In genomic region chr4:137164429-137164828, GRCm38 (mm10) we compare ENCODE assay signal across 8 mouse cellular contexts.
DNase-seq lines count a peak whose midpoint lies in the region; ATAC-seq and TF ChIP-seq lines count a peak whose summit lies in the region.

No protein-coding gene starts in this region.

- TF ChIP-seq POLR2A in cerebellum, adult 2 months (IDR thresholded peaks at IDR 0.05; ENCODE audit: borderline replicate concordance, insufficient read depth, low read length) = no peak

- ATAC-seq in G1E (ENCODE audit: extremely low read depth, insufficient number of reproducible peaks, low FRiP score, poor library complexity, severe bottlenecking) = no peak
- ATAC-seq in lung, embryonic 15.5 days (ENCODE audit: borderline replicate concordance, extremely low read depth, low FRiP score, low TSS enrichment) = peak; percentile 45; the same call in 1 of the 2 replicates

- 2% methylated on average over 12 of the region's 12 CpGs for WGBS in cerebellum, adult 2 months
- WGBS in lung, embryonic 15.5 days = 2% methylated on average over 12 of the region's 12 CpGs

- no peaks in the 10 kb centered on the region for H3K9me3 ChIP-seq in G1E (replicated peaks)
- no peaks in the 10 kb centered on the region for H3K9me3 ChIP-seq in lung, embryonic 15.5 days

- no peaks in the 10 kb centered on the region for H3K4me1 ChIP-seq in G1E (ENCODE audit: insufficient read depth, low read depth, low read length)
- peaks cover 2% of the 10 kb centered on the region; the same call in 1 of the 2 replicates for H3K4me1 ChIP-seq in cerebellum, adult 2 months (ENCODE audit: control insufficient read depth, insufficient read depth, low read length)
- H3K4me1 ChIP-seq in lung, embryonic 15.5 days = peaks cover 15% of the 10 kb centered on the region; the same call in 1 of the 2 replicates

- H3K27ac ChIP-seq in cerebellum, adult 2 months (ENCODE audit: insufficient read depth, low read length) = no peak overlapping the region
- peak overlapping the region; percentile 71 for H3K27ac ChIP-seq in lung, embryonic 15.5 days

- H3K36me3 ChIP-seq in G1E (replicated peaks) = no peaks in the 10 kb centered on the region
- H3K36me3 ChIP-seq in lung, embryonic 15.5 days = no peaks in the 10 kb centered on the region

- peak; percentile 61 for DNase-seq in G1E (ENCODE audit: low spot score)
- peak; percentile 86 to 93 for DNase-seq in cerebellum, adult 2 months
- peak; percentile 81 for DNase-seq in forelimb bud, embryonic 11.5 days (ENCODE audit: low read depth, low spot score)
- peak; percentile 82 for DNase-seq in heart, postnatal 4 days
- DNase-seq in layer of hippocampus, adult 8-10 months (ENCODE audit: low spot score in 2 of 2) = peak; percentile 52 to 81
- peak; percentile 73 for DNase-seq in ovary, postnatal 14 days (ENCODE audit: low spot score)
- peak; percentile 44 to 80 for DNase-seq in thymus, postnatal 10 days (ENCODE audit: low spot score in 2 of 2)

- peak; percentile 88 for TF ChIP-seq CTCF in G1E (IDR thresholded peaks at IDR 0.05; ENCODE audit: low read depth, low read length)
- peak; percentile 98 for TF ChIP-seq CTCF in cerebellum, adult 2 months (IDR thresholded peaks at IDR 0.05; ENCODE audit: borderline replicate concordance, insufficient read depth, low read depth, low read length)

- H3K4me3 ChIP-seq in G1E (ENCODE audit: low read depth, low read length) = no peak overlapping the region
- peak overlapping the region; percentile 59 for H3K4me3 ChIP-seq in cerebellum, adult 2 months (replicated peaks; ENCODE audit: insufficient read depth, low read depth, low read length)
- H3K4me3 ChIP-seq in lung, embryonic 15.5 days = peak overlapping the region; percentile 30

- H3K27me3 ChIP-seq in G1E (ENCODE audit: insufficient read depth, low read length) = peaks cover 3% of the 10 kb centered on the region; the same call in 1 of the 2 replicates
- no peaks in the 10 kb centered on the region for H3K27me3 ChIP-seq in cerebellum, adult 2 months (ENCODE audit: control insufficient read depth, insufficient read depth, low read length)
- H3K27me3 ChIP-seq in lung, embryonic 15.5 days = peaks cover 19% of the 10 kb centered on the region

- 0 out of 2 replicates have a peak overlapping the region, but pooled peaks have one; percentile 5 for H3K9ac ChIP-seq in lung, embryonic 15.5 days

- H3K4me2 ChIP-seq in lung, embryonic 15.5 days = peak overlapping the region; percentile 55
